Mouse (Mus musculus) midbrain, embryonic 16.5 days (tissue): ENCODE measurements around the gene Slc12a1. TPM values are rescaled to one million over a fixed set of nuclear protein-coding genes. Genes with fewer than 3 reads are reported as not detected.

ENCODE experiments used
- ATAC-seq: fragments of 200-750 bp; cut with Nextera tagmentation; 2 replicates; pipeline ENCODE4 v1.8.0; 2017; ENCODE audit warnings: moderate TSS enrichment
- H3K27ac ChIP-seq: fragments of 300-500 bp; sonication (generic); 2 replicates; pipeline ENCODE4 v1.5.1; 2014; ENCODE audit warnings: mild to moderate bottlenecking, low read length, mixed read lengths
- H3K27me3 ChIP-seq: fragments of 300-500 bp; sonication (generic); 2 replicates; pipeline ENCODE4 v1.6.1; 2014; ENCODE audit warnings: low read depth, low read length, mixed read lengths; ENCODE audit not compliant: control insufficient read depth, insufficient read depth
- H3K36me3 ChIP-seq: fragments of 300-500 bp; sonication (generic); 2 replicates; pipeline ENCODE4 v1.6.1; 2014; ENCODE audit warnings: mild to moderate bottlenecking, low read length, moderate library complexity, mixed read lengths; ENCODE audit not compliant: control insufficient read depth, insufficient read depth
- H3K4me1 ChIP-seq: fragments of 300-500 bp; sonication (generic); 2 replicates; pipeline ENCODE4 v1.6.1; 2014; ENCODE audit warnings: mild to moderate bottlenecking, low read length, mixed read lengths; ENCODE audit not compliant: control insufficient read depth, insufficient read depth
- H3K4me2 ChIP-seq: fragments of 300-500 bp; sonication (generic); 2 replicates; pipeline ENCODE4 v1.6.1; 2014; ENCODE audit warnings: mild to moderate bottlenecking, low read length, mixed read lengths
- H3K4me3 ChIP-seq: fragments of 300-500 bp; sonication (generic); 2 replicates; pipeline ENCODE4 v1.5.1; 2014; ENCODE audit warnings: low read depth, mild to moderate bottlenecking, low read length, moderate library complexity, mixed read lengths
- H3K9ac ChIP-seq: fragments of 300-500 bp; sonication (generic); 2 replicates; pipeline ENCODE4 v1.6.1; 2014; ENCODE audit warnings: low read depth, low read length, mixed read lengths
- H3K9me3 ChIP-seq: fragments of 300-500 bp; sonication (generic); replicated peaks from 2 replicates; pipeline ENCODE4 v1.6.1; 2014; ENCODE audit warnings: mild to moderate bottlenecking, low read length, mixed read lengths; ENCODE audit not compliant: control insufficient read depth, poor library complexity, severe bottlenecking
- WGBS: fragments of 180-500 bp; shearing (Covaris S2); extraction: QIAGEN DNeasy Blood & Tissue Kit; methylation state at CpG from one replicate; pipeline ENCODE4 v1.1.7; 2014; 5-methylcytosine and 5-hydroxymethylcytosine counted together
- polyA plus RNA-seq: library from polyadenylated mRNA; unstranded; fragments of >200 nt; fragmentation: Nextera tagmentation; extraction: Ambion mirVana; gene quantifications from 2 replicates; pipeline ENCODE4 v1.2.1, GENCODE M21; 2015

The Slc12a1 gene
- polyA plus RNA-seq, 1 experiment from 2014 or later = 0.04 TPM

DNA sequence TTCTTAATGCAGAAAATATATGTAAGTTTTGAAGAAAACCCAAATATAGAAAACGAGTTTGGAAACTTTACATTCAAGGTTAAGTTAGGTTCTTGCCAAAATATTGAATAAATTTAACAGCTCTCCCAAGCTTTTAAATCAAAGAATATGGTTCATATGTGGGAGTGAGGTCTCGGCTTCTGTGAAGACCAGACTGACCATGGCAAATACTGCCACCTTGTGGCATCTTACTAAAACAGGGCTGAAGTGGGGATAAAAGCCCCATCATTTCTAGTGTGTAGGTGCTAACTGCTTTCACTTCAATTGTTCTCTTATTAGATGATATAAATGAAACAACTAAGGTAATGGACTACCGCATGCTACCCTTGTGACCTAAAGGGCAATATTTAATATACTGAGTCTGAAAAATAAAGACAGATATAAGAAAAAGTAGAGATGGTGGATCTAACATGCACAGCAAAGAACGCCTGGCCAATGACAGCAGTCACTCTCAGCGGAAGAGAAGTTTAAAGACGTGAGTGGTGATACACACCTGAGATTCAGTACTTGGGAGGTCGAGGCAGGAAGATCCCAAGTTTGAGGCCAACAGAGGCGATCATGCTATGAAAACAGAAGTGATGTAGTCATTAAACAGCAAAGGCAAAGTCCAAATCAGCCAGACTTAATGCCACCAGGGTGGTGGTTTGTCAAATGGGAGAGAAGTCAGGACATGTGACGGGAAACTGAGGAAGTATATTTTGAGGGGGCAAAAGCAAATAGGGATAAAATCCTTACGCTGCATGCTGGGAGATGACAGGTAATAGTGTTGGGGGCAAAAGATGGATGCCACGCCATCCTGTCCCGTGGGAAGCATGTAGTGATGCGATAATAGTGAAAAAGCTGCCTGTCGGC, 107.2 kb downstream of the Slc12a1 start:
- Histone ChIP-seq H3K27ac (no peak overlapping the region), H3K36me3 (peaks cover 3% of the 10 kb centered on the region; the same call in 1 of the 2 replicates), H3K4me2 (no peak overlapping the region), H3K9me3 (0 out of 2 replicates have a peak, but pooled peaks cover 2% of the 10 kb centered on the region), H3K4me3 (no peak overlapping the region), H3K4me1 (peaks cover 2% of the 10 kb centered on the region; the same call in 1 of the 2 replicates), H3K9ac (no peak overlapping the region), H3K27me3 (no peaks in the 10 kb centered on the region)
- WGBS = 86% methylated on average over 14 of the region's 14 CpGs
- ATAC-seq = no peak

DNA sequence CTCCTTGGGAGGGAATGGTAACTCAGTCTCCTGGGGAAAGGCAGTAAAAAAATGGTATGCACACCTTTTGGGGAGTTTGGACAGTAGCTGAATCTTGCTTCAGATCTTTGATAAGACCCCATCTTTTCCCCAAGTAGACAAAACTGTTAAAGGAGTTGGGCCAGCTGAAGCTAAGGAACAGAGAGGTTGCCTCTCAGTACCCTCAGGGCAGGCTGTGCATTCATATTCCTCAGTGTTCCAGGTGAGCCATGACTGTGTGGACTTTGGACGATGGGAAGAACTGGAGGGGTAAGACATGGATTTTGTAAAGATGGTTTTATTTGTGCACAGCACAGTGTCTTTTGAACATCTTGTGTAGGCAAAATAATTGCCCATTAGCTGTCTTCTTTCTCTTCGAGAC, 108.0 kb downstream of the Slc12a1 start:
- Histone ChIP-seq H3K4me1 (peaks cover 2% of the 10 kb centered on the region; the same call in 1 of the 2 replicates), H3K27ac (no peak overlapping the region), H3K9me3 (no peaks in the 10 kb centered on the region), H3K27me3 (no peaks in the 10 kb centered on the region), H3K4me2 (no peak overlapping the region), H3K36me3 (peaks cover 3% of the 10 kb centered on the region; the same call in 1 of the 2 replicates), H3K4me3 (no peak overlapping the region), H3K9ac (no peak overlapping the region)
- no peak for ATAC-seq
- WGBS = 87% methylated on average over 2 of the region's 2 CpGs

DNA sequence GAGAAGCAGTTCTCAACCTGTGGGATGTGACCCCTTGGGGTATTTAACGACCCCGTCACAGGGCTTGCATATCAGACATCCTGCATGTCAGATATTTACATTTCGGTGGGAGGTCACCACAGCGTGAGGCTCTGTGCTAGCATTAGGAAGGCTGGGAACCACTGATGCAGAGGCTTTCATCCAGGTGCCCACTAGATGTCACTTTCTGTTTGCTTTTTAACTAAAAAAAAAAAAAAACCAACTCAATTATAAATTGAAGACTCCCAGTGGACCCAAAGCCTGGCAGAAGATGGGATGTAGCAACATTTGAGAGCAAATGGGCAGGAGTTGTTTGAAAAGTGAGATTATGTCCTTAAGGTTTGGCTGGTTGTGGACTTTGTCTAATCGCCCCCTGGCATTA, 110.8 kb downstream of the Slc12a1 start:
- Histone ChIP-seq H3K4me2 (no peak overlapping the region), H3K27ac (no peak overlapping the region), H3K9me3 (no peaks in the 10 kb centered on the region), H3K4me3 (no peak overlapping the region), H3K4me1 (peaks cover 2% of the 10 kb centered on the region; the same call in 1 of the 2 replicates), H3K36me3 (no peaks in the 10 kb centered on the region), H3K27me3 (no peaks in the 10 kb centered on the region), H3K9ac (no peak overlapping the region)
- WGBS = 18% methylated on average over 5 of the region's 5 CpGs
- peak; percentile 75 for ATAC-seq

DNA sequence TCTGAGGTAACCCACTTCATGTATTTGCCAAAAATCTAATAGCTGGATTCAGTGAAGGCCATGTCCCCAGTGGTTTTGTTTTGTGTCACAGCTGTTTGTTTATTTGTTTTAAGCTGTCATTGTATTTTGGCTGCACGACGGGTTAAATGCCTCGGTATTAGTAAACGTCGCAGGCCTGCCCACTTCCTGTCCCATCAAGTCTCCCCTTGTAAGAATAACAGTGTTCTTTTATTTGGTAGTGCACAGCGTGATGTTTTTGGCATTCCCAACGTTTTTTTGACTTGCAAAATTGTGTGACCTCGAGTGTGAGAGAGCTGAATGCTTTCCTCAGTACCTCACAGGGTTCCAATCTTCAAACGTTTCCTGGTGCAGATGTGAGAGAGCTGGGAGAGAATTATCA, 111.4 kb downstream of the Slc12a1 start:
- H3K4me3 ChIP-seq = no peak overlapping the region
- H3K4me1 ChIP-seq = peaks cover 2% of the 10 kb centered on the region; the same call in 1 of the 2 replicates
- H3K9ac ChIP-seq = no peak overlapping the region
- ATAC-seq = no peak
- 21% methylated on average over 9 of the region's 9 CpGs for WGBS
- no peak overlapping the region for H3K4me2 ChIP-seq
- H3K27ac ChIP-seq = no peak overlapping the region
- no peaks in the 10 kb centered on the region for H3K9me3 ChIP-seq
- H3K27me3 ChIP-seq = no peaks in the 10 kb centered on the region
- no peaks in the 10 kb centered on the region for H3K36me3 ChIP-seq

DNA sequence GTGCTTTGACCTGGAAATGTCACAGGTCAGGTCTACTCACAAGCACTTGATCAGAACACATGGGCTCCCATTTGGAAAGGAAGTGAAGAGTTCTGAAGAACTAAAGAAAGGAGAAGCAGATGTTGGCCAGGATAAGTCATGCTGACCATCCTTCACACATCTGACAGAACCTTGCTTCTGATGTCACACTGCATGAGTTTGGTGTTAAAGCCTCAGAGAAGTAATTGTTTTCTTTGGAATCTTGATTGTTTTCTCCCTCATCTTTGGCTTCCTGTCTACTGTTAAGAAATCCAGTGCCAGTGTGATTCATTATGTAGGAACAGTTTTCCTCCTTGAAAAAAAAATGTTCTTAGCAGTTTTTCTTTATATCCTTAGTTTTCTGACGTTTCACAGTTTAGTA, 116.6 kb downstream of the Slc12a1 start:
- no peaks in the 10 kb centered on the region for H3K4me1 ChIP-seq
- no peak overlapping the region for H3K4me3 ChIP-seq
- H3K9ac ChIP-seq = no peak overlapping the region
- no peaks in the 10 kb centered on the region for H3K27me3 ChIP-seq
- H3K27ac ChIP-seq = no peak overlapping the region
- H3K9me3 ChIP-seq = no peaks in the 10 kb centered on the region; the same call in 1 of the 2 replicates
- ATAC-seq = no peak
- WGBS = 76% methylated on average over 1 of the region's 1 CpGs
- H3K36me3 ChIP-seq = no peaks in the 10 kb centered on the region
- no peak overlapping the region for H3K4me2 ChIP-seq

DNA sequence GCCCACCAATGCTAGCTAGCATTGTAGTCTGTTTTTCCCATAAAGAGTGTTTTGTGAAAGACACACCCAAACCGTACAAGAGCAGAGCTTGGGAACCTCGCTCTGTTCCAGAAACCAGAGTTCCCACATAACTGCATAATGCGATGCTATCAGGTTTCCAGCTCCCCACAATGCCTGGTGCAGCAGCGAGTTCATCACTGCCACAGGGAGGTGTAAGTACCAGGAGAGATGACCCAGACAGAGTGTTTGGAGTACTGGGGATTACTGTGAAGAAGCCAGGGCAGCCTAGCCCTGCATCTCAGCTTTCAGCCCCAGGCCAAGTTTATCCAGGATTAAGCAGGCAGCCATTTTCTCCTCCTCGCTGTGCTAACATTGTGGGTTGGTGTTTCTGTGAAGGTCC, 123.3 kb downstream of the Slc12a1 start:
- 68% methylated on average over 5 of the region's 5 CpGs for WGBS
- no peaks in the 10 kb centered on the region for H3K27me3 ChIP-seq
- no peak overlapping the region for H3K27ac ChIP-seq
- H3K36me3 ChIP-seq = no peaks in the 10 kb centered on the region
- H3K4me1 ChIP-seq = no peaks in the 10 kb centered on the region
- H3K9ac ChIP-seq = no peak overlapping the region
- H3K9me3 ChIP-seq = no peaks in the 10 kb centered on the region; the same call in 1 of the 2 replicates
- H3K4me3 ChIP-seq = no peak overlapping the region
- ATAC-seq = no peak
- no peak overlapping the region for H3K4me2 ChIP-seq

DNA sequence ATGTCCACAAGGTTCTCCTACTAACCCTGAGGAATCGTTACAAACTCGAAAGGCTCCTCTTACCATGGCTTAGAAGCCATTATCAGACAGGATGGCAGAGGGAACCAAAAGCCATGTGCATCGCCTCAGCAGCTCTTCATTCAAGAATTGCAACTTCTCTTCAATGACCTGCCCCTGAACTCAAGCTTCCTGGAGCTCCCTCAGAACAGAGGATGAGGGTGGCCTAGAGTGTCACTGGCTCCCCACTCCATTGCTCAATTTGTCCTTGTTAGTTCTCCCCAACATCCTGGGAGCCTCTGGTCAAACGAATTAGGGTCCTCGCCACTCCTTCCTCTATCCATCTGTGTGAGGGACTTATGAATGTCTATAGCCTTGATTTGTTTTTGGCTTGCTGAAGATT, 124.4 kb downstream of the Slc12a1 start:
- ATAC-seq = no peak
- no peaks in the 10 kb centered on the region for H3K4me1 ChIP-seq
- H3K4me3 ChIP-seq = no peak overlapping the region
- no peaks in the 10 kb centered on the region for H3K27me3 ChIP-seq
- H3K9me3 ChIP-seq = no peaks in the 10 kb centered on the region
- H3K36me3 ChIP-seq = no peaks in the 10 kb centered on the region
- no peak overlapping the region for H3K4me2 ChIP-seq
- H3K27ac ChIP-seq = no peak overlapping the region
- WGBS = 95% methylated on average over 5 of the region's 5 CpGs
- no peak overlapping the region for H3K9ac ChIP-seq

DNA sequence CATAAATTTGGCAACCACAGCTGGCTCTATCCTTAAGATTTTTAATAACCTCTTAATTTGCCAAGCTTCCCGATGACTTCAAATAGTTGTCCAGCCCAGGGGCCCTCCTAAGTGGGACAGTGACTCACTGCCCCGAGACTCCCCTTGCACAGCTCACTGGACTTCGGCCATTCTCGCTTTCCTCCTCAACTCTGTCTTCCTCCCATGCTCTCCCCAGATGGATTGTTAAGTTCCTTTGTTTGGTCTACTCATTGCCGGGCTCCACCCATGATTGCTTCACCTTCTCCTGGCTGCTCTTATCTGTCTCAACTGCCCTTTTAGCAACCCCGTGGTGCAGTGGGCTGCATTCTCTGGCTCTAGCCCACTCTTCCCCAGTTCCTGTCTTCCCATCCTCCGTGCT, 126.2 kb downstream of the Slc12a1 start:
- Histone ChIP-seq H3K4me3 (no peak overlapping the region), H3K27me3 (no peaks in the 10 kb centered on the region), H3K4me1 (no peaks in the 10 kb centered on the region), H3K9me3 (no peaks in the 10 kb centered on the region), H3K9ac (no peak overlapping the region), H3K4me2 (no peak overlapping the region), H3K36me3 (no peaks in the 10 kb centered on the region), H3K27ac (no peak overlapping the region)
- ATAC-seq = no peak
- WGBS = 66% methylated on average over 7 of the region's 7 CpGs
